Mouse (Mus musculus) ovary, adult 18-20 months (tissue): ENCODE measurements at regions not wholly inside any gene's neighbourhood (a gene's known extent, or its start where the extent isn't known, plus 50 kb on each side); places are given as distances from the start of the nearest gene placed in this dataset.
"Not testable (repeated sequence)": the region's sequence is repeated elsewhere in the genome, so short reads cannot be mapped to it uniquely, and the experiment has no call there.

Source experiments
- DNase-seq: peaks from one replicate; pipeline ENCODE4 v3.0.0; 2022; ENCODE audit warnings: low spot score, mixed read lengths

GRCm38 (mm10) chr13:26267501-26267900 is 502.5 kb downstream of the Hdgfl1 start:
- no peak for DNase-seq

GRCm38 (mm10) chr13:26235941-26236340 is 534.0 kb downstream of the Hdgfl1 start:
- no peak for DNase-seq

GRCm38 (mm10) chr13:26234703-26235102 is 535.3 kb downstream of the Hdgfl1 start:
- no peak for DNase-seq

GRCm38 (mm10) chr13:26217299-26217698 is 552.7 kb downstream of the Hdgfl1 start:
- DNase-seq: no peak

- no peak for DNase-seq
These were observed 553.4 kb downstream of the Hdgfl1 start for GRCm38 (mm10) chr13:26216579-26216978.

- DNase-seq: no peak
These were observed 564.3 kb downstream of the Hdgfl1 start for GRCm38 (mm10) chr13:26205532-26206105.

GRCm38 (mm10) chr13:26194646-26195045 is 575.3 kb downstream of the Hdgfl1 start:
- no peak for DNase-seq

- DNase-seq: no peak
These were observed 586.1 kb downstream of the Hdgfl1 start for GRCm38 (mm10) chr13:26183879-26184278.

GRCm38 (mm10) chr13:26171891-26172482 is 598.0 kb downstream of the Hdgfl1 start:
- DNase-seq: no peak

GRCm38 (mm10) chr13:26169641-26170040 is 600.3 kb downstream of the Hdgfl1 start:
- no peak for DNase-seq

GRCm38 (mm10) chr13:26158703-26159102 is 611.3 kb downstream of the Hdgfl1 start:
- no peak for DNase-seq

- peak; percentile 2 for DNase-seq
These were observed 615.1 kb downstream of the Hdgfl1 start for GRCm38 (mm10) chr13:26154701-26155471.

- DNase-seq: no peak
These were observed 615.7 kb downstream of the Hdgfl1 start for GRCm38 (mm10) chr13:26154251-26154650.

GRCm38 (mm10) chr13:26153093-26153492 is 616.9 kb downstream of the Hdgfl1 start:
- DNase-seq: no peak

GRCm38 (mm10) chr13:26150426-26150825 is 619.5 kb downstream of the Hdgfl1 start:
- no peak for DNase-seq

GRCm38 (mm10) chr13:26142811-26143210 is 627.2 kb downstream of the Hdgfl1 start:
- DNase-seq: no peak

GRCm38 (mm10) chr13:26119363-26119762 is 650.6 kb downstream of the Hdgfl1 start:
- DNase-seq: no peak

GRCm38 (mm10) chr13:26114136-26114535 is 655.8 kb downstream of the Hdgfl1 start:
- no peak for DNase-seq

- DNase-seq: not testable (repeated sequence)
These were observed 656.2 kb downstream of the Hdgfl1 start for GRCm38 (mm10) chr13:26113723-26114122.

- DNase-seq: no peak
These were observed 657.4 kb downstream of the Hdgfl1 start for GRCm38 (mm10) chr13:26112579-26112978.

GRCm38 (mm10) chr13:26109013-26109412 is 661.0 kb downstream of the Hdgfl1 start:
- DNase-seq: no peak

GRCm38 (mm10) chr13:26088727-26089126 is 681.2 kb downstream of the Hdgfl1 start:
- DNase-seq: no peak

- no peak for DNase-seq
These were observed 689.2 kb downstream of the Hdgfl1 start for GRCm38 (mm10) chr13:26080814-26081213.
